In genomic region chr6:124811403-124811665, GRCm38 (mm10) we compare ENCODE assay signal across 16 mouse cellular contexts. TPM values are rescaled to one million over a fixed set of nuclear protein-coding genes. Genes with fewer than 3 reads are reported as not detected.
DNase-seq lines count a peak whose midpoint lies in the region; ATAC-seq and TF ChIP-seq lines count a peak whose summit lies in the region.
"Had no signal": no experiment of that assay in that cellular context is flagged by ENCODE, and none has a peak within 500 bp of the region (broad histone marks: within the 10 kb centered on the region; RNA-seq: fewer than 3 reads in every experiment).

No protein-coding gene starts in this region.

- no peak overlapping the region for H3K9ac ChIP-seq in heart, embryonic 12.5 days
- H3K9ac ChIP-seq in midbrain, embryonic 14.5 days (replicated peaks; ENCODE audit: low read length), result no peak overlapping the region
- no peak overlapping the region for H3K9ac ChIP-seq in midbrain, embryonic 13.5 days (replicated peaks)
- H3K9ac ChIP-seq in liver, adult 2 months (ENCODE audit: low read depth, low read length), result no peak overlapping the region
- no peak overlapping the region for H3K9ac ChIP-seq in stomach, postnatal 0 days (ENCODE audit: low read length)
- H3K9ac ChIP-seq: hindbrain, embryonic 14.5 days had no signal

- peaks cover 43% of the 10 kb centered on the region for H3K36me3 ChIP-seq in heart, embryonic 12.5 days
- peaks cover 29% of the 10 kb centered on the region for H3K36me3 ChIP-seq in midbrain, embryonic 14.5 days (ENCODE audit: control insufficient read depth, insufficient read depth, low read length)
- peaks cover 30% of the 10 kb centered on the region for H3K36me3 ChIP-seq in midbrain, embryonic 13.5 days
- peaks cover 8% of the 10 kb centered on the region for H3K36me3 ChIP-seq in liver, adult 2 months (ENCODE audit: control insufficient read depth, insufficient read depth, low read length)
- peaks cover 16% of the 10 kb centered on the region for H3K36me3 ChIP-seq in stomach, postnatal 0 days (ENCODE audit: control insufficient read depth, insufficient read depth, low read length)

- H3K79me2 ChIP-seq in liver, adult 2 months (ENCODE audit: control insufficient read depth, insufficient read depth, low read length), result no peaks in the 10 kb centered on the region

- TF ChIP-seq CTCF in liver, adult 2 months (IDR thresholded peaks at IDR 0.05; ENCODE audit: low read depth, low read length), result no peak
- no peak for TF ChIP-seq CTCF in stomach, postnatal 0 days (IDR thresholded peaks at IDR 0.05; ENCODE audit: low read depth)

- no peak for TF ChIP-seq EP300 in stomach, postnatal 0 days (optimal IDR thresholded peaks at IDR 0.05)

- peaks cover 64% of the 10 kb centered on the region for H3K4me1 ChIP-seq in heart, embryonic 12.5 days (replicated peaks)
- peaks cover 42% of the 10 kb centered on the region for H3K4me1 ChIP-seq in midbrain, embryonic 14.5 days (ENCODE audit: control insufficient read depth, insufficient read depth, low read length)
- peaks cover 61% of the 10 kb centered on the region for H3K4me1 ChIP-seq in midbrain, embryonic 13.5 days (replicated peaks)
- peaks cover 25% of the 10 kb centered on the region for H3K4me1 ChIP-seq in liver, adult 2 months (ENCODE audit: control insufficient read depth, insufficient read depth, low read length)
- H3K4me1 ChIP-seq in stomach, postnatal 0 days (replicated peaks; ENCODE audit: control insufficient read depth, insufficient read depth), result peaks cover 6% of the 10 kb centered on the region

- no peak overlapping the region for H3K4me3 ChIP-seq in heart, embryonic 12.5 days
- H3K4me3 ChIP-seq in midbrain, embryonic 14.5 days (replicated peaks; ENCODE audit: low read depth, low read length), result no peak overlapping the region
- H3K4me3 ChIP-seq in midbrain, embryonic 13.5 days (replicated peaks), result no peak overlapping the region
- H3K4me3 ChIP-seq in liver, adult 2 months (ENCODE audit: insufficient read depth, low read depth, low read length), result no peak overlapping the region
- no peak overlapping the region for H3K4me3 ChIP-seq in stomach, postnatal 0 days (ENCODE audit: low read depth, low read length)
- H3K4me3 ChIP-seq: left cerebral cortex, adult 2 months had no signal

- H3K9me3 ChIP-seq in heart, embryonic 12.5 days (replicated peaks), result no peaks in the 10 kb centered on the region
- H3K9me3 ChIP-seq in midbrain, embryonic 14.5 days (ENCODE audit: control insufficient read depth, low read length), result no peaks in the 10 kb centered on the region
- no peaks in the 10 kb centered on the region for H3K9me3 ChIP-seq in midbrain, embryonic 13.5 days
- no peaks in the 10 kb centered on the region for H3K9me3 ChIP-seq in stomach, postnatal 0 days (ENCODE audit: control insufficient read depth, low read length)

- intact Hi-C loops in heart, postnatal 10 days (cut with DNase I), result no loop called here

- no peaks in the 10 kb centered on the region for H3K27me3 ChIP-seq in heart, embryonic 12.5 days (replicated peaks)
- H3K27me3 ChIP-seq in midbrain, embryonic 14.5 days (ENCODE audit: control insufficient read depth, insufficient read depth, low read length), result no peaks in the 10 kb centered on the region
- H3K27me3 ChIP-seq in midbrain, embryonic 13.5 days, result no peaks in the 10 kb centered on the region
- H3K27me3 ChIP-seq in liver, adult 2 months (ENCODE audit: control insufficient read depth, insufficient read depth, low read length), result no peaks in the 10 kb centered on the region
- no peaks in the 10 kb centered on the region for H3K27me3 ChIP-seq in stomach, postnatal 0 days (ENCODE audit: control insufficient read depth, insufficient read depth, low read length)

- WGBS in heart, embryonic 12.5 days, result 76% methylated on average over 4 of the region's 4 CpGs
- WGBS in midbrain, embryonic 14.5 days, result 89% methylated on average over 4 of the region's 4 CpGs
- WGBS in midbrain, embryonic 13.5 days, result 88% methylated on average over 4 of the region's 4 CpGs
- WGBS in liver, adult 2 months, result 10% methylated on average over 4 of the region's 4 CpGs
- 65% methylated on average over 4 of the region's 4 CpGs for WGBS in stomach, postnatal 0 days

- no peak overlapping the region for H3K4me2 ChIP-seq in heart, embryonic 12.5 days
- H3K4me2 ChIP-seq in midbrain, embryonic 14.5 days (ENCODE audit: low read length), result peak overlapping the region; percentile 4; the same call in 1 of the 2 replicates
- H3K4me2 ChIP-seq in midbrain, embryonic 13.5 days (replicated peaks), result no peak overlapping the region
- H3K4me2 ChIP-seq in stomach, postnatal 0 days (replicated peaks; ENCODE audit: low read depth), result no peak overlapping the region

- DNase-seq in heart, postnatal 10 days, result no peak
- DNase-seq in midbrain, embryonic 14.5 days, result no peak
- peak; percentile 33 for DNase-seq in liver, adult 2 months (ENCODE audit: extremely low read depth, low read depth, low spot score)
- DNase-seq in stomach, postnatal 0 days (ENCODE audit: low spot score), result no peak
- no peak for DNase-seq in frontal cortex, adult 2 months (ENCODE audit: extremely low spot score in 1 of 2, low spot score in 1 of 2)
- DNase-seq in right cerebral cortex, postnatal 4 days, result no peak
- DNase-seq: adrenal gland, postnatal 36 days; kidney, adult 8-10 months; lung, postnatal 14 days; thymus, adult 2 months had no signal

- H3K27ac ChIP-seq in heart, embryonic 12.5 days (ENCODE audit: poor library complexity, severe bottlenecking), result 0 out of 2 replicates have a peak overlapping the region, but pooled peaks have one; percentile 99
- H3K27ac ChIP-seq in midbrain, embryonic 14.5 days (replicated peaks; ENCODE audit: low read depth, low read length), result no peak overlapping the region
- no peak overlapping the region for H3K27ac ChIP-seq in midbrain, embryonic 13.5 days
- no peak overlapping the region for H3K27ac ChIP-seq in liver, adult 2 months (replicated peaks; ENCODE audit: insufficient read depth, low read depth, low read length)
- peak overlapping the region; percentile 24; the same call in 1 of the 2 replicates for H3K27ac ChIP-seq in stomach, postnatal 0 days (replicated peaks)
- H3K27ac ChIP-seq: hindbrain, embryonic 14.5 days; left cerebral cortex, adult 2 months had no signal

- ATAC-seq in heart, embryonic 12.5 days (ENCODE audit: insufficient number of reproducible peaks, low FRiP score), result no peak
- ATAC-seq in midbrain, embryonic 14.5 days (ENCODE audit: low FRiP score, low TSS enrichment), result no peak
- ATAC-seq in midbrain, embryonic 13.5 days, result no peak
- no peak for ATAC-seq in stomach, postnatal 0 days (ENCODE audit: low FRiP score, low TSS enrichment)
- ATAC-seq: activated CD4-positive, CD25-positive, alpha-beta regulatory T cell, adult 4 months had no signal

- TF ChIP-seq POLR2A in liver, adult 2 months (IDR thresholded peaks at IDR 0.05; ENCODE audit: extremely low read depth, insufficient read depth, low read length), result no peak

RNA-seq across cellular contexts. Expression of gene Tpi1, which starts 2.8 kb away (rescaled TPM):
- 1,356 and 1,406 TPM in 2 replicates for polyA plus RNA-seq in heart, embryonic 12.5 days (2016; fragmentation: Nextera tagmentation; extraction: Ambion mirVana)
- total RNA-seq in heart, postnatal 10 days (2021), result 100 to 1,000 TPM; 870 to 877 TPM
- polyA plus RNA-seq in midbrain, embryonic 14.5 days (2014; fragmentation: Nextera tagmentation; extraction: Ambion mirVana), result 343 and 349 TPM in 2 replicates
- 329 and 343 TPM in 2 replicates for polyA plus RNA-seq in midbrain, embryonic 13.5 days (2015; fragmentation: Nextera tagmentation; extraction: Ambion mirVana)
- total RNA-seq in liver, adult 2 months (2014; rRNA removed), result 422 and 433 TPM in 2 replicates
- polyA plus RNA-seq in liver, adult 2 months (2012; rRNA removed), result 491 and 524 TPM in 2 replicates
- 463 and 465 TPM in 2 replicates for polyA plus RNA-seq in stomach, postnatal 0 days (2015; fragmentation: Nextera tagmentation; extraction: Ambion mirVana)
- polyA plus RNA-seq in frontal cortex, adult 2 months (2012; rRNA removed), result 861 and 922 TPM in 2 replicates

RNA-seq across cellular contexts. Expression of gene Spsb2, which starts 2.9 kb away (rescaled TPM):
- 8.7 and 9.1 TPM in 2 replicates for polyA plus RNA-seq in heart, embryonic 12.5 days (2016; fragmentation: Nextera tagmentation; extraction: Ambion mirVana)
- 1 to 10 TPM; 3.1 TPM for total RNA-seq in heart, postnatal 10 days (2021)
- 5.9 and 6.3 TPM in 2 replicates for polyA plus RNA-seq in midbrain, embryonic 14.5 days (2014; fragmentation: Nextera tagmentation; extraction: Ambion mirVana)
- 7.7 and 8.2 TPM in 2 replicates for polyA plus RNA-seq in midbrain, embryonic 13.5 days (2015; fragmentation: Nextera tagmentation; extraction: Ambion mirVana)
- 9.9 and 14.1 TPM in 2 replicates for total RNA-seq in liver, adult 2 months (2014; rRNA removed)
- polyA plus RNA-seq in liver, adult 2 months (2012; rRNA removed), result 20.1 and 21.6 TPM in 2 replicates
- polyA plus RNA-seq in stomach, postnatal 0 days (2015; fragmentation: Nextera tagmentation; extraction: Ambion mirVana), result 18.8 and 18.9 TPM in 2 replicates
- polyA plus RNA-seq in frontal cortex, adult 2 months (2012; rRNA removed), result 7.0 and 7.3 TPM in 2 replicates

RNA-seq across cellular contexts. Expression of gene Usp5, which starts 17.9 kb away (rescaled TPM):
- polyA plus RNA-seq in heart, embryonic 12.5 days (2016; fragmentation: Nextera tagmentation; extraction: Ambion mirVana), result 119 and 121 TPM in 2 replicates
- total RNA-seq in heart, postnatal 10 days (2021), result 10 to 100 TPM; 87.5 to 87.9 TPM
- polyA plus RNA-seq in midbrain, embryonic 14.5 days (2014; fragmentation: Nextera tagmentation; extraction: Ambion mirVana), result 184 and 191 TPM in 2 replicates
- polyA plus RNA-seq in midbrain, embryonic 13.5 days (2015; fragmentation: Nextera tagmentation; extraction: Ambion mirVana), result 202 and 204 TPM in 2 replicates
- 50.5 and 55.9 TPM in 2 replicates for total RNA-seq in liver, adult 2 months (2014; rRNA removed)
- 47.9 and 49.3 TPM in 2 replicates for polyA plus RNA-seq in liver, adult 2 months (2012; rRNA removed)
- 60.3 and 61.8 TPM in 2 replicates for polyA plus RNA-seq in stomach, postnatal 0 days (2015; fragmentation: Nextera tagmentation; extraction: Ambion mirVana)
- polyA plus RNA-seq in frontal cortex, adult 2 months (2012; rRNA removed), result 133 and 147 TPM in 2 replicates

RNA-seq across cellular contexts. Expression of gene Cdca3, which starts 18.0 kb away (rescaled TPM):
- polyA plus RNA-seq in heart, embryonic 12.5 days (2016; fragmentation: Nextera tagmentation; extraction: Ambion mirVana), result 105 and 121 TPM in 2 replicates
- total RNA-seq in heart, postnatal 10 days (2021), result 10 to 100 TPM; 19.1 to 23.2 TPM
- polyA plus RNA-seq in midbrain, embryonic 14.5 days (2014; fragmentation: Nextera tagmentation; extraction: Ambion mirVana), result 25.0 and 43.7 TPM in 2 replicates
- polyA plus RNA-seq in midbrain, embryonic 13.5 days (2015; fragmentation: Nextera tagmentation; extraction: Ambion mirVana), result 82.7 and 89.5 TPM in 2 replicates
- 1.1 and 3.2 TPM in 2 replicates for total RNA-seq in liver, adult 2 months (2014; rRNA removed)
- polyA plus RNA-seq in liver, adult 2 months (2012; rRNA removed), result 2.1 and 2.6 TPM in 2 replicates
- 43.3 and 52.8 TPM in 2 replicates for polyA plus RNA-seq in stomach, postnatal 0 days (2015; fragmentation: Nextera tagmentation; extraction: Ambion mirVana)
- 2.2 and 2.8 TPM in 2 replicates for polyA plus RNA-seq in frontal cortex, adult 2 months (2012; rRNA removed)

RNA-seq across cellular contexts. Expression of gene Gnb3, which starts 28.7 kb away (rescaled TPM):
- polyA plus RNA-seq in heart, embryonic 12.5 days (2016; fragmentation: Nextera tagmentation; extraction: Ambion mirVana), result 6.4 and 7.8 TPM in 2 replicates
- 1 to 10 TPM; 3.9 to 4.4 TPM for total RNA-seq in heart, postnatal 10 days (2021)
- polyA plus RNA-seq in midbrain, embryonic 14.5 days (2014; fragmentation: Nextera tagmentation; extraction: Ambion mirVana), result 1.7 and 4.5 TPM in 2 replicates
- 5.1 and 7.5 TPM in 2 replicates for polyA plus RNA-seq in midbrain, embryonic 13.5 days (2015; fragmentation: Nextera tagmentation; extraction: Ambion mirVana)
- total RNA-seq in liver, adult 2 months (2014; rRNA removed), result not detected in 2 replicates
- polyA plus RNA-seq in liver, adult 2 months (2012; rRNA removed), result not detected in 2 replicates
- polyA plus RNA-seq in stomach, postnatal 0 days (2015; fragmentation: Nextera tagmentation; extraction: Ambion mirVana), result 0.53 and 0.98 TPM in 2 replicates
- polyA plus RNA-seq in frontal cortex, adult 2 months (2012; rRNA removed), result 0.50 and 0.53 TPM in 2 replicates
- total RNA-seq: layer of hippocampus, adult 18-20 months; left cerebral cortex, adult 2 months had no signal

Comparison
In these comparisons a context has a peak if more than half of its experiments do, and no peak if none do; other contexts are left out.
1. H3K27ac ChIP-seq: peak in heart, embryonic 12.5 days (single experiment) and stomach, postnatal 0 days (single experiment); none in midbrain, embryonic 14.5 days (single experiment), midbrain, embryonic 13.5 days (single experiment) and liver, adult 2 months (single experiment).